11 mouse cellular contexts compared by ENCODE assay signal in genomic region chr13:107766397-107767261, GRCm38 (mm10).
A peak's percentile ranks its signal among the peaks of the same experiment; 100 is the strongest.
DNase-seq lines count a peak whose midpoint lies in the region; ATAC-seq and TF ChIP-seq lines count a peak whose summit lies in the region.
"Had no signal": no experiment of that assay in that cellular context is flagged by ENCODE, and none has a peak within 500 bp of the region (broad histone marks: within the 10 kb centered on the region; RNA-seq: fewer than 3 reads in every experiment).

No protein-coding gene starts in this region.

- H3K4me1 ChIP-seq in forebrain, embryonic 16.5 days (replicated peaks; ENCODE audit: control insufficient read depth, insufficient read depth, low read length): peaks cover 30% of the 10 kb centered on the region
- H3K4me1 ChIP-seq in midbrain, embryonic 16.5 days (ENCODE audit: control insufficient read depth, insufficient read depth, low read length): peaks cover 19% of the 10 kb centered on the region
- H3K4me1 ChIP-seq: embryonic facial prominence, embryonic 15.5 days had no signal

- peak; percentile 94 for ATAC-seq in forebrain, embryonic 16.5 days
- peak; percentile 64 for ATAC-seq in midbrain, embryonic 16.5 days
- ATAC-seq: liver, postnatal 0 days had no signal

- 14% methylated on average over 13 of the region's 13 CpGs for WGBS in forebrain, embryonic 16.5 days
- WGBS in midbrain, embryonic 16.5 days: 42% methylated on average over 13 of the region's 13 CpGs

- no peak overlapping the region for H3K9ac ChIP-seq in forebrain, embryonic 16.5 days (replicated peaks; ENCODE audit: low read depth, low read length)
- no peak overlapping the region for H3K9ac ChIP-seq in midbrain, embryonic 16.5 days (ENCODE audit: low read depth, low read length)
- H3K9ac ChIP-seq: embryonic facial prominence, embryonic 15.5 days; liver, postnatal 0 days had no signal

- H3K4me2 ChIP-seq in forebrain, embryonic 16.5 days (ENCODE audit: low read length): no peak overlapping the region
- no peak overlapping the region for H3K4me2 ChIP-seq in midbrain, embryonic 16.5 days (ENCODE audit: low read length)
- H3K4me2 ChIP-seq: embryonic facial prominence, embryonic 15.5 days had no signal

- no peaks in the 10 kb centered on the region for H3K27me3 ChIP-seq in forebrain, embryonic 16.5 days (replicated peaks; ENCODE audit: control insufficient read depth, insufficient read depth, low read length)
- H3K27me3 ChIP-seq in midbrain, embryonic 16.5 days (ENCODE audit: control insufficient read depth, insufficient read depth, low read depth, low read length): no peaks in the 10 kb centered on the region
- H3K27me3 ChIP-seq: embryonic facial prominence, embryonic 15.5 days had no signal

- no peak for TF ChIP-seq CTCF in layer of hippocampus, adult 2 months (conservative IDR thresholded peaks at IDR 0.05)

- DNase-seq in layer of hippocampus, adult 2 months (ENCODE audit: low spot score in 2 of 2): peak; percentile 23 to 35
- DNase-seq in layer of hippocampus, adult 11-12 months (ENCODE audit: low spot score): no peak
- peak; percentile 23 to 40 for DNase-seq in cerebellum, postnatal 25 days
- DNase-seq in urinary bladder, postnatal 4 days (ENCODE audit: low spot score in 2 of 2): no peak
- no peak for DNase-seq in ovary, postnatal 14 days (ENCODE audit: low spot score)
- DNase-seq: heart, postnatal 36 days; kidney, postnatal 10 days; liver, postnatal 0 days had no signal

- H3K4me3 ChIP-seq in layer of hippocampus, adult 2 months: no peak overlapping the region
- no peak overlapping the region for H3K4me3 ChIP-seq in forebrain, embryonic 16.5 days (replicated peaks; ENCODE audit: low read length)
- H3K4me3 ChIP-seq in midbrain, embryonic 16.5 days (ENCODE audit: low read depth, low read length): no peak overlapping the region
- H3K4me3 ChIP-seq: embryonic facial prominence, embryonic 15.5 days had no signal

- no peaks in the 10 kb centered on the region for H3K9me3 ChIP-seq in forebrain, embryonic 16.5 days (ENCODE audit: control insufficient read depth, low read length)
- H3K9me3 ChIP-seq in midbrain, embryonic 16.5 days (replicated peaks; ENCODE audit: control insufficient read depth, low read length, poor library complexity, severe bottlenecking): no peaks in the 10 kb centered on the region
- H3K9me3 ChIP-seq: embryonic facial prominence, embryonic 15.5 days had no signal

- peak overlapping the region; percentile 28; the same call in 1 of the 2 replicates for H3K27ac ChIP-seq in layer of hippocampus, adult 2 months
- H3K27ac ChIP-seq in forebrain, embryonic 16.5 days (ENCODE audit: low read length): peak overlapping the region; percentile 21
- H3K27ac ChIP-seq in midbrain, embryonic 16.5 days (ENCODE audit: low read length): peak overlapping the region; percentile 18; the same call in 1 of the 2 replicates
- H3K27ac ChIP-seq: embryonic facial prominence, embryonic 15.5 days had no signal

- H3K36me3 ChIP-seq in forebrain, embryonic 16.5 days (ENCODE audit: control insufficient read depth, insufficient read depth): peaks cover 5% of the 10 kb centered on the region; the same call in 1 of the 2 replicates
- no peaks in the 10 kb centered on the region for H3K36me3 ChIP-seq in midbrain, embryonic 16.5 days (ENCODE audit: control insufficient read depth, insufficient read depth, low read length)

Comparison
In these comparisons a context has a peak if more than half of its experiments do, and no peak if none do; other contexts are left out.
1. DNase-seq: peak in layer of hippocampus, adult 2 months (2 of 2) and cerebellum, postnatal 25 days (2 of 2); none in layer of hippocampus, adult 11-12 months (single experiment), urinary bladder, postnatal 4 days (0 of 2) and ovary, postnatal 14 days (single experiment).
2. Peak in every context shown above with its lines, with median percentiles within 50 percentile points of each other: H3K27ac ChIP-seq.